Mouse (Mus musculus): ENCODE measurements at regions not wholly inside any gene's neighbourhood (a gene's known extent, or its start where the extent isn't known, plus 50 kb on each side); places are given as distances from the start of the nearest gene placed in this dataset.

GRCm38 (mm10) chr3:8084749-8085148, 1464.5 kb upstream of the 1700008P02Rik start:
- TF ChIP-seq POLR2A (IDR thresholded peaks at IDR 0.05; ENCODE audit: borderline replicate concordance, extremely low read depth, low read depth, low read length) (no peak), CTCF (IDR thresholded peaks at IDR 0.05; ENCODE audit: insufficient read depth, low read length) (no peak)
